Mouse (Mus musculus) forebrain, embryonic 13.5 days (tissue): ENCODE measurements around the gene Gtf2a1l. TPM values are rescaled to one million over a fixed set of nuclear protein-coding genes. Genes with fewer than 3 reads are reported as not detected.

Source experiments
- ATAC-seq: fragments of 200-750 bp; cut with Nextera tagmentation; 2 replicates; pipeline ENCODE4 v1.8.0; 2017
- H3K27ac ChIP-seq: fragments of 300-500 bp; sonication (generic); 2 replicates; pipeline ENCODE4 v1.5.1; 2015; ENCODE audit warnings: inconsistent platforms, mild to moderate bottlenecking, moderate library complexity
- H3K27me3 ChIP-seq: fragments of 300-500 bp; sonication (generic); 2 replicates; pipeline ENCODE4 v1.6.1; 2015; ENCODE audit warnings: mild to moderate bottlenecking, inconsistent platforms
- H3K36me3 ChIP-seq: fragments of 300-500 bp; sonication (generic); 2 replicates; pipeline ENCODE4 v1.6.1; 2015; ENCODE audit warnings: mild to moderate bottlenecking, inconsistent platforms; ENCODE audit not compliant: poor library complexity, severe bottlenecking
- H3K4me1 ChIP-seq: fragments of 300-500 bp; sonication (generic); 2 replicates; pipeline ENCODE4 v1.6.1; 2015; ENCODE audit warnings: inconsistent platforms
- H3K4me2 ChIP-seq: fragments of 300-500 bp; sonication (generic); 2 replicates; pipeline ENCODE4 v1.6.1; 2015; ENCODE audit warnings: inconsistent platforms, mild to moderate bottlenecking, moderate library complexity
- H3K4me3 ChIP-seq: fragments of 300-500 bp; sonication (generic); 2 replicates; pipeline ENCODE4 v1.5.1; 2015; ENCODE audit warnings: mild to moderate bottlenecking, inconsistent platforms
- H3K9ac ChIP-seq: fragments of 300-500 bp; sonication (generic); 2 replicates; pipeline ENCODE4 v1.6.1; 2015; ENCODE audit warnings: mild to moderate bottlenecking, inconsistent platforms
- H3K9me3 ChIP-seq: fragments of 300-500 bp; sonication (generic); replicated peaks from 2 replicates; pipeline ENCODE4 v1.6.1; 2016; ENCODE audit warnings: inconsistent platforms
- WGBS: fragments of 180-500 bp; shearing (Covaris S2); methylation state at CpG from one replicate; pipeline ENCODE4 v1.1.7; 2015; 5-methylcytosine and 5-hydroxymethylcytosine counted together
- polyA plus RNA-seq: library from polyadenylated mRNA; unstranded; fragments of >200 nt; fragmentation: Nextera tagmentation; extraction: Ambion mirVana; gene quantifications from 2 replicates; pipeline ENCODE4 v1.2.1, GENCODE M21; 2015

Gene Gtf2a1l
- polyA plus RNA-seq, result 0.15 and 0.16 TPM in 2 replicates

- H3K27ac ChIP-seq, result no peak within 1 kb of the TSS
- H3K9ac ChIP-seq, result no peak within 1 kb of the TSS
- peak; percentile 59 for ATAC-seq
- H3K4me1 ChIP-seq, result peaks cover 4% of the 10 kb centered on the region; the same call in 1 of the 2 replicates
- no peaks in the 10 kb centered on the region for H3K36me3 ChIP-seq
- H3K27me3 ChIP-seq, result peaks cover 10% of the 10 kb centered on the region; the same call in 1 of the 2 replicates
- 26% methylated on average over 21 of the region's 21 CpGs for WGBS
- H3K9me3 ChIP-seq, result no peaks in the 10 kb centered on the region
- peak within 1 kb of the TSS; percentile 43 for H3K4me2 ChIP-seq
- no peak within 1 kb of the TSS for H3K4me3 ChIP-seq
These were observed at the start of gene Gtf2a1l for GRCm38 (mm10) chr17:88668452-88668851. Gtf2a1l (plus strand) TSS chr17:88668660.

GRCm38 (mm10) chr17:88620935-88621334 is 47.5 kb upstream of the Gtf2a1l start:
- Histone ChIP-seq H3K4me2 (no peak overlapping the region), H3K4me1 (no peaks in the 10 kb centered on the region), H3K9me3 (no peaks in the 10 kb centered on the region), H3K36me3 (no peaks in the 10 kb centered on the region), H3K4me3 (no peak overlapping the region), H3K9ac (no peak overlapping the region), H3K27me3 (no peaks in the 10 kb centered on the region), H3K27ac (no peak overlapping the region)
- 90% methylated on average over 4 of the region's 4 CpGs for WGBS
- ATAC-seq, result no peak

- no peak overlapping the region for H3K4me2 ChIP-seq
- H3K36me3 ChIP-seq, result no peaks in the 10 kb centered on the region
- no peak for ATAC-seq
- no peak overlapping the region for H3K27ac ChIP-seq
- H3K4me3 ChIP-seq, result no peak overlapping the region
- no peak overlapping the region for H3K9ac ChIP-seq
- H3K27me3 ChIP-seq, result no peaks in the 10 kb centered on the region
- no peaks in the 10 kb centered on the region for H3K9me3 ChIP-seq
- H3K4me1 ChIP-seq, result peaks cover 4% of the 10 kb centered on the region; the same call in 1 of the 2 replicates
- WGBS, result 79% methylated on average over 3 of the region's 3 CpGs
These were observed 47.1 kb upstream of the Gtf2a1l start for GRCm38 (mm10) chr17:88621374-88621773.

- H3K4me3 ChIP-seq, result no peak overlapping the region
- peaks cover 5% of the 10 kb centered on the region; the same call in 1 of the 2 replicates for H3K4me1 ChIP-seq
- no peak overlapping the region for H3K9ac ChIP-seq
- H3K27me3 ChIP-seq, result no peaks in the 10 kb centered on the region
- H3K36me3 ChIP-seq, result no peaks in the 10 kb centered on the region
- ATAC-seq, result no peak
- no peaks in the 10 kb centered on the region for H3K9me3 ChIP-seq
- no peak overlapping the region for H3K27ac ChIP-seq
- 88% methylated on average over 1 of the region's 1 CpGs for WGBS
- no peak overlapping the region for H3K4me2 ChIP-seq
These were observed 45.7 kb upstream of the Gtf2a1l start for GRCm38 (mm10) chr17:88622711-88623110.

- Histone ChIP-seq H3K9me3 (no peaks in the 10 kb centered on the region), H3K4me1 (peaks cover 15% of the 10 kb centered on the region), H3K27ac (no peak overlapping the region), H3K36me3 (no peaks in the 10 kb centered on the region), H3K4me2 (no peak overlapping the region), H3K4me3 (no peak overlapping the region), H3K27me3 (no peaks in the 10 kb centered on the region), H3K9ac (no peak overlapping the region)
- 93% methylated on average over 4 of the region's 4 CpGs for WGBS
- no peak for ATAC-seq
These were observed 44.1 kb upstream of the Gtf2a1l start for GRCm38 (mm10) chr17:88624386-88624785.

GRCm38 (mm10) chr17:88625350-88625749 is 43.1 kb upstream of the Gtf2a1l start:
- Histone ChIP-seq H3K36me3 (no peaks in the 10 kb centered on the region), H3K4me2 (no peak overlapping the region), H3K9me3 (no peaks in the 10 kb centered on the region), H3K4me1 (peaks cover 24% of the 10 kb centered on the region), H3K27ac (no peak overlapping the region), H3K4me3 (no peak overlapping the region), H3K27me3 (no peaks in the 10 kb centered on the region), H3K9ac (no peak overlapping the region)
- no peak for ATAC-seq
- 96% methylated on average over 13 of the region's 13 CpGs for WGBS

GRCm38 (mm10) chr17:88625931-88626330 is 42.5 kb upstream of the Gtf2a1l start:
- Histone ChIP-seq H3K9ac (no peak overlapping the region), H3K4me1 (peaks cover 30% of the 10 kb centered on the region), H3K4me3 (no peak overlapping the region), H3K27me3 (no peaks in the 10 kb centered on the region), H3K27ac (no peak overlapping the region), H3K36me3 (no peaks in the 10 kb centered on the region), H3K4me2 (no peak overlapping the region), H3K9me3 (no peaks in the 10 kb centered on the region)
- WGBS, result 87% methylated on average over 7 of the region's 7 CpGs
- ATAC-seq, result no peak

GRCm38 (mm10) chr17:88626347-88626811 is 42.1 kb upstream of the Gtf2a1l start:
- H3K27ac ChIP-seq, result no peak overlapping the region
- H3K4me3 ChIP-seq, result no peak overlapping the region
- H3K27me3 ChIP-seq, result no peaks in the 10 kb centered on the region
- peaks cover 35% of the 10 kb centered on the region for H3K4me1 ChIP-seq
- ATAC-seq, result no peak
- whole genome bisulfite sequencing, result 50% methylated on average over 7 of the region's 7 CpGs
- no peak overlapping the region for H3K4me2 ChIP-seq
- no peaks in the 10 kb centered on the region for H3K9me3 ChIP-seq
- no peaks in the 10 kb centered on the region for H3K36me3 ChIP-seq
- H3K9ac ChIP-seq, result no peak overlapping the region

GRCm38 (mm10) chr17:88627150-88627549 is 41.3 kb upstream of the Gtf2a1l start:
- H3K27me3 ChIP-seq, result no peaks in the 10 kb centered on the region
- ATAC-seq, result no peak
- H3K36me3 ChIP-seq, result no peaks in the 10 kb centered on the region
- no peak overlapping the region for H3K27ac ChIP-seq
- H3K4me2 ChIP-seq, result no peak overlapping the region
- no peak overlapping the region for H3K4me3 ChIP-seq
- H3K9me3 ChIP-seq, result no peaks in the 10 kb centered on the region
- H3K9ac ChIP-seq, result no peak overlapping the region
- H3K4me1 ChIP-seq, result peaks cover 38% of the 10 kb centered on the region
- 84% methylated on average over 7 of the region's 7 CpGs for WGBS

GRCm38 (mm10) chr17:88628676-88629380 is 39.6 kb upstream of the Gtf2a1l start:
- H3K4me1 ChIP-seq, result peaks cover 38% of the 10 kb centered on the region
- WGBS, result 50% methylated on average over 9 of the region's 10 CpGs
- H3K4me3 ChIP-seq, result no peak overlapping the region
- H3K36me3 ChIP-seq, result no peaks in the 10 kb centered on the region
- H3K9ac ChIP-seq, result no peak overlapping the region; the same call in 1 of the 2 replicates
- H3K4me2 ChIP-seq, result no peak overlapping the region
- H3K9me3 ChIP-seq, result no peaks in the 10 kb centered on the region
- H3K27me3 ChIP-seq, result no peaks in the 10 kb centered on the region
- ATAC-seq, result peak; percentile 70
- peak overlapping the region; percentile 80 for H3K27ac ChIP-seq

GRCm38 (mm10) chr17:88629381-88629759 is 39.1 kb upstream of the Gtf2a1l start:
- Histone ChIP-seq H3K27me3 (no peaks in the 10 kb centered on the region), H3K4me3 (no peak overlapping the region), H3K4me2 (no peak overlapping the region), H3K27ac (peak overlapping the region; percentile 80), H3K9ac (no peak overlapping the region; the same call in 1 of the 2 replicates), H3K36me3 (no peaks in the 10 kb centered on the region), H3K9me3 (no peaks in the 10 kb centered on the region), H3K4me1 (peaks cover 38% of the 10 kb centered on the region)
- ATAC-seq, result peak; percentile 74
- WGBS, result 25% methylated on average over 4 of the region's 4 CpGs

GRCm38 (mm10) chr17:88629931-88630553 is 38.4 kb upstream of the Gtf2a1l start:
- peak overlapping the region; percentile 27; the same call in 1 of the 2 replicates for H3K4me2 ChIP-seq
- no peaks in the 10 kb centered on the region for H3K9me3 ChIP-seq
- 9% methylated on average over 11 of the region's 11 CpGs for WGBS
- no peak overlapping the region for H3K9ac ChIP-seq
- peaks cover 38% of the 10 kb centered on the region for H3K4me1 ChIP-seq
- H3K4me3 ChIP-seq, result no peak overlapping the region
- H3K27me3 ChIP-seq, result no peaks in the 10 kb centered on the region
- H3K36me3 ChIP-seq, result no peaks in the 10 kb centered on the region
- H3K27ac ChIP-seq, result peak overlapping the region; percentile 80
- peak; percentile 86 for ATAC-seq
